Mouse (Mus musculus) frontal cortex, postnatal 36 days (tissue): ENCODE results near the gene Slc6a12.

Experiments used
- DNase-seq, 2 experiments: peaks; one replicate each; pipeline ENCODE4 v3.0.0; 2022; ENCODE audit warnings: low spot score in 2 of 2

The Slc6a12 gene

DNA sequence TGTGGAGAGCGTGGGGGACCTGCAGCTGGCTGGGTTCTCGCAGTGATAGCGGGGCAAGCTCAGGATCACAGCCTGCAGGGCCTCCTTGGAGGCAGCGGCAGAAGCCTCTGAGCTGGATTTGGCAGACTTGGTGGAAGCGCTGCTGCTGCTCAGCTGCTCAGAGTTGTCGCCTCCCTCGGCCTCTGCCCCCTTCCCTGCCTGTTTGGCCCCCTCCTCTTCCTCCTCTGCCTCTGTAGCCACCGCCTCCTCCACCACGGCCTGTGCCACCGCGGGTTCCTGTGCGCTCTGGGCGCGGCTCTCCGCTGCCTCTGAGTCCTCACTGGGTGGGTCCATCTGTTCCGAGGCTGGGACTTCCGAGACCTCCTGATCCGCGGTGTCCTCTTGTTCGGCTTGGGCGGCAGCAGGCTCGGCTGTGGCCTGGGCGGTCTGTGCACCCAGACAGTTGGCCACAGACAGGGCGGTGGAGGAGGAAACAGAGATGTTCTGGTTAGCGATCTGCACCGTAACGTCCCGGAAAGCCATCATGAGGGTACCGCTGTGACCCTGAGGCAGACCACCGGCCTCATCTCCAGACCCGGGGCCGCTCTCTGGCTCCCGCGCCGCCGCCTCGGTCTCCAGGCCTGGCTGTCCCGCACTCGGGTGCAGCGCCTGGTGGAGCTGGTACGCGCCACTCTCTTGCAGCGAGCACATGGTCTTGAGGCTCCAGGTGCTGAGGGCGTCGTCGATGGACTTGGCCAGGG lies 69.9 kb downstream of the Slc6a12 start:
- DNase-seq, result no peak
